Mouse (Mus musculus) spleen, postnatal 4 days (tissue): ENCODE measurements around the gene Abca5.
"Not testable (repeated sequence)": the region's sequence is repeated elsewhere in the genome, so short reads cannot be mapped to it uniquely, and the experiment has no call there.

ENCODE experiments used
- DNase-seq, 2 experiments: peaks; one replicate each; pipeline ENCODE4 v3.0.0; 2022; ENCODE audit warnings: low spot score in 2 of 2

The Abca5 gene

GRCm38 (mm10) chr11:110337289-110338245 lies at the start of gene Abca5:
Gene Abca5, minus strand, starts transcription at chr11:110337716.
- DNase-seq = peak; percentile 85 to 93

DNA sequence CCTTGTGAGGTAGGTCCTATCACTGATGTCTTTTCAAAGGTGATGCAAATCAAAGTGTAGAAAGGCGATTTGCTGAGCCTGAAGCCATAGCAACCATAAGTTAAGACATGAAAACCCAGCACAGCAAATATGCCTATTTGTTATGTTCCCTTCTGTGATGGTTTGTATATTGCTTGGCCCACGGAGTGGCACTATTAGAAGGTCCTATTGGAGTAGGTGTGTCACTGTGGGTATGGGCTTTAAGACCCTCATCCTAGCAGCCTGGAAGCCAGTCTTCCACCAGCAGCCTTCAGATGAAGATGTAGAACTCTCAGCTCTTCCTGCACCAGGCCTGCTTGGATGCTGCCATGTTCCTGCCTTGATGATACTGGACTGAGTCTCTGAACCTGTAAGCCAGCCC lies 48.0 kb upstream of the Abca5 start:
- DNase-seq = no peak

- DNase-seq = no peak
Measured at GRCm38 (mm10) chr11:110380310-110380668, 42.8 kb upstream of the Abca5 start.

- no peak for DNase-seq
Measured at GRCm38 (mm10) chr11:110379661-110380309, 42.3 kb upstream of the Abca5 start.

GRCm38 (mm10) chr11:110374036-110374435 lies 36.5 kb upstream of the Abca5 start:
- no peak for DNase-seq

DNA sequence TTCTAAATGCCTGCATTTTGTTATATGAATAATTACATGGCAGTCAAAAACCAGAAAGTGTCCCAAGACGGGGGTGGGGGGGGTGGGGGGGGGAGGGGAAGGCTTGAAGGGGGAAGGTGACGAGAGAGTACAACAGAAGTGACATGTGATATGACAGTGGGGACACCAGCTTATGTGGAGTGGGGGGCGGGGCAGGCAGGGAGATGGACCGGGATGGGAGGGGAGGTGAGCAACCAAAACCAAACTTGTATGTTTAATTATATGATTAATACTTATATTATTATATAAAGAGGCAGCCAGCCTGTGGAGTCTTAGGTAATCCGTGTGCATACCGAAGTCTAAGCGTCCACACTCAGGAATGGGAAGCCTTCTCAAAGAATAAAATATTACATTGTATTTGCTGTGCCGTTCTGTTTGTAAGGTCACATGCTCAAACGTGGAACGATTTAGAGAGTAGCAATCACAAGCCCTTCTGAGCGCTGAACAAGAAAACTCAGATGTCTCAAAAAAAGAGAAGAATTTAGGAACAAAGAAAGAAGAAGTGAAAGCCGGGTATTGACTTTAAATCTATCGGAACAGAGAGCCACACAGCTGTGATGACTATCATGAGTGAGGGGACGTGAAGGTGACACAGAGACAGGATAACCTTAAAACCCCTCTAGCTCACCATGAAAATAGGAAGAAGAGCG lies 34.9 kb upstream of the Abca5 start:
- no peak for DNase-seq

- no peak for DNase-seq
Measured at GRCm38 (mm10) chr11:110371827-110372226, 34.3 kb upstream of the Abca5 start.

- no peak for DNase-seq
Measured at GRCm38 (mm10) chr11:110369312-110370019, 31.9 kb upstream of the Abca5 start.

GRCm38 (mm10) chr11:110367638-110368037 lies 30.1 kb upstream of the Abca5 start:
- no peak for DNase-seq

GRCm38 (mm10) chr11:110366902-110367301 lies 29.4 kb upstream of the Abca5 start:
- no peak for DNase-seq

DNA sequence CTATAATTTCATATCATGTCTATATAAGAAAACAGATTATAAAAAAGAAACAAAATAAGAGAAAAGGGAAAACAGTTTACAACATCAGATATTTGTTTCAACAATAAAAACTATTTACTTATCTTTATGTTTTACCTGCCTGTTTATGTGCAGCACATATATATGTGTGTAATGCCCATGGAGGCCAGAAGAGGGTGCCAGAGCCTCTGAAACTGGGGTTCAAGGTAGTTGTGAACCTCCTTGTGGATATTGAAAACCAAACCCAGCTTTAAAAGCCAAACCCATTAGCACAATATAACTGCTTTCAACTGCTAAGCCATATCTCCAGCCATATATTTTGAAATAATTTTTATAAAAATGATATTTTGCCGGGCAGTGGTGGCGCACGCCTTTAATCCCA lies 27.5 kb upstream of the Abca5 start:
- DNase-seq = peak; percentile 70 to 82

GRCm38 (mm10) chr11:110357756-110358551 lies 20.4 kb upstream of the Abca5 start:
- no peak for DNase-seq

GRCm38 (mm10) chr11:110355131-110355530 lies 17.6 kb upstream of the Abca5 start:
- not testable (repeated sequence) for DNase-seq

DNA sequence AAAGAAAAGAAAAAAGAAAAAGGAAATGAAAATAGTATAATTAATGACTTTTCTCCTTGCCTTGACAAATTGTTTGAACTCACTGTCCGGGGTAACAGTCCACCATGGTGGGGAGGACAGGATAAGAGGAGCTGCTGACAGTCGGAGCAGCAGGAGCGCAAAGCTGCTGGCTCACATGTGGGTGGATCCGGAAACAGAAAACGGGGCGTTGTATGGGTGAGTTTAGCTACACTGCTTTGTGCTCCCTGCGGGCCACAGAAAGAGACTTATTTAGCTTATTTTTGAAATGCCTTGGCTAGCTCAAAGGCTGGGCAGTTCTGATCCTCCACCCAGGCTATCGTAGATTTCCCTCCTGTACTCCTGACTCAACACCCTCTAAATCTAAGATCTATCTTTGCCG lies 16.7 kb upstream of the Abca5 start:
- DNase-seq = no peak

DNA sequence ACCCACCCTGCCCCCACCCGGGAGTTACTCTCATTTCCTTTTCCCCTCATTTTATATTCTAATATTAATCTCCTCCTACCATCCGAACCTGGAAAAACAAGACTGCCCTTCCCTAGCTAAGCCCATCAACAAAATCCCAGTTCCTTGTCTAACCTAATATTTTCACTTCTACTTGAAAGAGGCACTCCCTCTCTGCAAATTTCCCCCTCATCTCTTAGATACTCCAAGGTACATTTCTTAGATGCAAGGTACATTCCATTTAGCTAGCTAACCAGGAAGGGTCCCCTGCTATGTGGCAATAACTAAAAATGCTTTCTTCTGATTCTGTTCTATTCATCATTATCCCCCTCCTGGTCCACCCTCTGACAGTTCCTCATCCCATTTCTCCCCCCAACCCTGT lies 10.7 kb upstream of the Abca5 start:
- DNase-seq = no peak

GRCm38 (mm10) chr11:110347768-110348167 lies 10.3 kb upstream of the Abca5 start:
- DNase-seq = no peak

DNA sequence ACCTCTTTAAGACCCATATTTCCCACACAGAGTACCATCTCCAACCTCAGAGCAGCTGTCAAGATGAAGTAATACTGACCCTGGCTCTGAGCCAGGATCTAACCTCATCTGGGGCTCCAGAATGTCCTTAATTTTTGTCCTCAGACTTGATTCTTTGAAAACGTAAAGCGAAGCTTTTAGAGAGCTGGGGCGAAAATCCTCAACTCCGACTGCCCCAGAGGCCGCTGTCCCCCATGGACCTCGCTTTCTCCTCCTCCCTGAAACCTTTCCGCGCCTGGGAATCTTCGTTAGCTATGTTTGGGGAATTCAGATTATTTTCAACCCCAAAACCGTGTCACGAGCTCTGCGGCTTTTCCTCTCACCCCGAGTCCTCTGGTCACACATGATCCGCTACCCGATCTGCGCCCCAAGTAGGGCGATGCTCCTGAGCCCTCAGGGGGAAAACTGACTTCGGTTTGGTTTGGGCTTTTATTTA lies 665 bp downstream of the Abca5 start:
- peak in 1 of 2 experiments; percentile 13 for DNase-seq

DNA sequence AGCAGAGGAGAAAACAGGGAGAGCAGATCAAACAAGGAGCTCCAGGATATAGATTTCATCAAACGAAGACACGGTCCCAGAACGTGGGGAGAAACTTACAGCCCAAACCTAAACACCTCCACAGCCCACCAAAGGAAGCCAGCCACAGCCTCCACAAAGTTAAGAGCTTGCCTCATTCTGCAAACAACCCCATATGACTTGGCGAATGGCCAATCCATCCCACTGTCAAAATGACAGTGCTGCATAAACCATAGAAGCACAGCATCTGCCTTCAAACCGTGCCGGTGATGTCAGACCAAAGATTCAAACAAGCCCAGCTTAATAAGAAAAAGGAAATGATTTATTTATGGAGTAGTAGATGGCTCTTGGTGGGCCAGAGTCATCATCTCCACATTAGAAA lies 7.4 kb downstream of the Abca5 start:
- DNase-seq = no peak

GRCm38 (mm10) chr11:110322266-110322665 lies 15.2 kb downstream of the Abca5 start:
- no peak for DNase-seq

GRCm38 (mm10) chr11:110306475-110307168 lies 30.9 kb downstream of the Abca5 start:
- DNase-seq = no peak
